Mouse (Mus musculus) liver, embryonic 14.5 days (tissue): Measurements from ENCODE around the gene Gli1. TPM values are rescaled to one million over a fixed set of nuclear protein-coding genes. Genes with fewer than 3 reads are reported as not detected.

Source experiments
- ATAC-seq: fragments of 200-750 bp; cut with Nextera tagmentation; 2 replicates; pipeline ENCODE4 v1.8.0; 2017; ENCODE audit warnings: moderate number of reproducible peaks, mild to moderate bottlenecking, moderate library complexity; ENCODE audit not compliant: insufficient read depth
- DNase-seq, 3 experiments: peaks; one replicate each; pipeline ENCODE4 v3.0.0-alpha.2; 2012 to 2013; ENCODE audit warnings: low read depth in 3 of 3, low spot score in 3 of 3
- H3K27ac ChIP-seq: fragments of 300-500 bp; sonication (generic); 2 replicates; pipeline ENCODE4 v1.5.1; 2014; ENCODE audit warnings: moderate library complexity, mild to moderate bottlenecking, control low read depth, inconsistent platforms
- H3K27me3 ChIP-seq: fragments of 300-500 bp; sonication (generic); 2 replicates; pipeline ENCODE4 v1.6.1; 2014; ENCODE audit warnings: mild to moderate bottlenecking, low read length, moderate library complexity; ENCODE audit not compliant: control insufficient read depth, insufficient read depth
- H3K36me3 ChIP-seq: fragments of 300-500 bp; sonication (generic); replicated peaks from 2 replicates; pipeline ENCODE4 v1.6.1; 2014; ENCODE audit warnings: low read depth; ENCODE audit not compliant: control insufficient read depth, insufficient read depth
- H3K4me1 ChIP-seq, 2 experiments: fragments of 200-500 bp in 1 of 2; fragments of 300-500 bp in 1 of 2; sonication (generic) in 1 of 2; replicated peaks; 2 replicates each; pipeline ENCODE4 v1.6.1; 2012 to 2014; ENCODE audit warnings: antibody characterized with exemption in 1 of 2, inconsistent platforms in 1 of 2, low read length in 1 of 2; ENCODE audit not compliant: control insufficient read depth in 2 of 2, insufficient read depth in 2 of 2
- H3K4me2 ChIP-seq: fragments of 300-500 bp; sonication (generic); 2 replicates; pipeline ENCODE4 v1.6.1; 2014; ENCODE audit warnings: low read depth, mild to moderate bottlenecking, control low read depth, moderate library complexity
- H3K4me3 ChIP-seq, 2 experiments: fragments of 200-500 bp in 1 of 2; fragments of 300-500 bp in 1 of 2; sonication (generic) in 1 of 2; 2 replicates each; pipeline ENCODE4 v1.5.1; 2012 to 2014; ENCODE audit warnings: low read depth in 2 of 2, low read length in 2 of 2, mild to moderate bottlenecking in 2 of 2, control low read depth in 1 of 2, inconsistent platforms in 1 of 2, moderate library complexity in 1 of 2; ENCODE audit not compliant: insufficient read depth in 1 of 2
- H3K9ac ChIP-seq: fragments of 300-500 bp; sonication (generic); replicated peaks from 2 replicates; pipeline ENCODE4 v1.6.1; 2014; ENCODE audit warnings: mild to moderate bottlenecking, control low read depth, moderate library complexity
- H3K9me3 ChIP-seq: fragments of 300-500 bp; sonication (generic); 2 replicates; pipeline ENCODE4 v1.6.1; 2016; ENCODE audit warnings: low read length, mixed read lengths; ENCODE audit not compliant: control insufficient read depth
- CTCF ChIP-seq: IDR thresholded peaks from 2 replicates; pipeline ENCODE4 v1.5.1; 2016; ENCODE audit warnings: antibody characterized with exemption, low read depth, control low read depth
- EP300 ChIP-seq: IDR thresholded peaks from 2 replicates; pipeline ENCODE4 v1.6.1; 2016; ENCODE audit warnings: antibody characterized with exemption, low read depth
- WGBS: fragments of 180-500 bp; shearing (Covaris S2); extraction: QIAGEN DNeasy Blood & Tissue Kit; methylation state at CpG from one replicate; pipeline ENCODE4 v1.1.7; 2014; ENCODE audit not compliant: insufficient replicate concordance; 5-methylcytosine and 5-hydroxymethylcytosine counted together
- polyA plus RNA-seq, 2 experiments: library from polyadenylated mRNA; depleted of rRNA in 1 of 2; stranded (reverse) in 1 of 2; unstranded in 1 of 2; fragments of >200 nt; fragmentation: Nextera tagmentation in 1 of 2; extraction: Ambion mirVana in 1 of 2; gene quantifications; 2 replicates each; pipeline versions ENCODE4 v1.2.1 to v1.2.3; 2012 to 2014

Gene Gli1
- polyA plus RNA-seq, 2 experiments, result 0.15 to 1.1 TPM

DNA sequence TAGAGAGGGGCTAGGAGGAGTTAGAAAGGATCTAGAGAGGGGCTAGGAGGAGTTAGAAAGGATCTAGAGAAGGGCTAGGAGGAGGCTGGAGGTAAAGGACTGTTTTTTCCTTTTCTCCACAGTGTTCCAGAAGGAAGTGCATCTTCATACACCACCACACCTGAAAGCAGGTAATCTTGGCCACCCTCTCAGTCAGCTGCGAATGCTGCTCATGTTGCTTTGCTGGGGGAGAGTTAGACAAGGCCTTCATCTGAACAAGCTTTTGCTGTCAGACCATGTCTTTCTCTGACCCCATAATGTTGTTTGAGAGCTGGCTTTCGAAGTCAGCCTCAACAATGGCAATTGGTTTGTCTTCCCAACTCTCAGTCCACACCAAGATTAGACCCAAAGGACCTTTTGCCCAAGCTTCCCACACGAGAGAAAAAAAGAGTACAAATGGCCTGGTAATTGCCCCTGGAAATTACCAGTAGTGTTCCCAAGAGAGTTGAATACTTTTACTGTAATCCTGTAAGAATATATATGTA lies 48.1 kb downstream of the Gli1 start:
- TF ChIP-seq CTCF (no peak), EP300 (no peak)
- no peaks in the 10 kb centered on the region for H3K27me3 ChIP-seq
- H3K4me2 ChIP-seq, result peak overlapping the region; percentile 99
- peak overlapping the region in 1 of 2 experiments; percentile 78; a peak in 2 of 4 replicates for H3K4me3 ChIP-seq
- no peaks in the 10 kb centered on the region for H3K9me3 ChIP-seq
- ATAC-seq, result no peak
- peaks cover 60% of the 10 kb centered on the region for H3K36me3 ChIP-seq
- 76% methylated on average over 3 of the region's 3 CpGs for WGBS
- peak overlapping the region; percentile 94 for H3K9ac ChIP-seq
- H3K4me1 ChIP-seq, result peaks cover 19 to 23% of the 10 kb centered on the region in 2 experiments
- DNase-seq, result no peak
- peak overlapping the region; percentile 98 for H3K27ac ChIP-seq

DNA sequence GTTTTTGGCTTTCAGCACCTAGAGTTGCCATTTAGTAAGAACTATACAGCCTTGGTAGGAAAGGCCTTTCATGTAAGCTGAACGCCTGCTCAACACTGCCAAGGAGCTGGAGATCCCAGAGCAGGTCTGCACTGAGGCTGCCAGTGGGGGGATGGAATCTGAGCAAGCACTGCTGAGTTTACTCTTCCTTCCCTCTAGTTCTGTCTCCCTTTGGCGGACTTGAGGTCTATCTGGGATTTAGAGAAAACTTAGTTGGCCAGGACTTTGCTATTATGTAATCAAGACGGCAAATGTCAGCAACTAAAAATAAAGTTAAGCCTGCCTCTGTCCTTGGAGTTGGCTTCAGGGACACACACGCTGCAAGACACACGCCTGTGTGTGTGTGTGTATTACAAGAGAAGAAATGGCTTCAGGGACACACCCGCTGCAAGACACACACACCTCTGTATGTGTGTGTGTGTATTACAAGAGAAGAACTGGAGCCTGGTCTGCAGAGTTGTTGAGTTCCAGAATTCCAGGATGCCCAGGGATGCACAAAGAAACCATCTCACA lies 48.7 kb downstream of the Gli1 start:
- H3K4me1 ChIP-seq, result peaks cover 19 to 23% of the 10 kb centered on the region in 2 experiments
- ATAC-seq, result no peak
- peak overlapping the region; percentile 98 for H3K27ac ChIP-seq
- peak overlapping the region; percentile 99 for H3K4me2 ChIP-seq
- H3K4me3 ChIP-seq, result peak overlapping the region; percentile 35 to 78; a peak in 3 of 4 replicates
- DNase-seq, result no peak
- no peaks in the 10 kb centered on the region for H3K9me3 ChIP-seq
- H3K27me3 ChIP-seq, result no peaks in the 10 kb centered on the region
- whole genome bisulfite sequencing, result 71% methylated on average over 6 of the region's 6 CpGs
- peaks cover 59% of the 10 kb centered on the region for H3K36me3 ChIP-seq
- H3K9ac ChIP-seq, result peak overlapping the region; percentile 94
- TF ChIP-seq CTCF (no peak), EP300 (no peak)

DNA sequence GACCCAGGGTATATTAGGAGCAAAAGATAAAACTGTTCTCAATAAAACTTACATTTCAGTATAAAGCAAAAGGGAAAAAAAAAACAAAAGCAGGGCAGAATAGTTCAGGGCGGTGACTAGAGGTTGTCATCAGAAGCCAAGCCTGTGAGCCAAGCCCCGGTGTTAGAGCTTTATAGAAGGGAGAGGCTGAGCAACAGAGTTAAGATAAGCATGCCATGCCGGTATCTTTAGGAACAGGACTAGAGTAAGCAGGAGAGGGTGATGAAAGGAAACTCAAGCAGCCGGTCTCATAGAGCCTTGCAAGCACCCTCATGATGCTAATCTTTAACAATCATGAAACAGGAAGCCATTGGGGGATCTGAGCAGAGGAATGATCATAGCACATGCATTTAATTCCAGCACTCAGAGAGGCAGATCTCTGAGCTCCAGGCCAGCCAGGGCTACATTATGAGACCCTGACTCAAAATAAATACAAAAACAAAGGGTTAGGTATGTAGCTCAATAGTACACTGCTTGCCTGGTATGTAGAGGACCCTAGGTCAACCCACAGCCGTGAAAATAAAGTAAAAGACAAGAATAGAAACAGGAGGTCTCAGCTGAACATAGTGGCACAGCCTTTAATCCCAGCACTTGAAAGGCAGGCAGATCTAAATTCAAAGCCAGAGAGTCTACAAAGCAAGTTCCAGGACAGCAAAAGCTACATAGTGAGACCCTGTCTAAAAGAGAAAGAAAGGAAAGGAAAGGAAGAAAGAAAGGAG lies 49.7 kb downstream of the Gli1 start:
- TF ChIP-seq EP300, result peak; percentile 79
- no peak for TF ChIP-seq CTCF
- H3K4me1 ChIP-seq, result peaks cover 19 to 32% of the 10 kb centered on the region in 2 experiments
- H3K27ac ChIP-seq, result peak overlapping the region; percentile 98
- peak overlapping the region; percentile 78 to 91 for H3K4me3 ChIP-seq
- peak overlapping the region; percentile 99 for H3K4me2 ChIP-seq
- H3K36me3 ChIP-seq, result peaks cover 49% of the 10 kb centered on the region
- H3K9me3 ChIP-seq, result no peaks in the 10 kb centered on the region
- peak; percentile 81 to 84 (median 83) for DNase-seq
- peak overlapping the region; percentile 94 for H3K9ac ChIP-seq
- ATAC-seq, result peak; percentile 39
- H3K27me3 ChIP-seq, result no peaks in the 10 kb centered on the region
- WGBS, result 5% methylated on average over 5 of the region's 5 CpGs

DNA sequence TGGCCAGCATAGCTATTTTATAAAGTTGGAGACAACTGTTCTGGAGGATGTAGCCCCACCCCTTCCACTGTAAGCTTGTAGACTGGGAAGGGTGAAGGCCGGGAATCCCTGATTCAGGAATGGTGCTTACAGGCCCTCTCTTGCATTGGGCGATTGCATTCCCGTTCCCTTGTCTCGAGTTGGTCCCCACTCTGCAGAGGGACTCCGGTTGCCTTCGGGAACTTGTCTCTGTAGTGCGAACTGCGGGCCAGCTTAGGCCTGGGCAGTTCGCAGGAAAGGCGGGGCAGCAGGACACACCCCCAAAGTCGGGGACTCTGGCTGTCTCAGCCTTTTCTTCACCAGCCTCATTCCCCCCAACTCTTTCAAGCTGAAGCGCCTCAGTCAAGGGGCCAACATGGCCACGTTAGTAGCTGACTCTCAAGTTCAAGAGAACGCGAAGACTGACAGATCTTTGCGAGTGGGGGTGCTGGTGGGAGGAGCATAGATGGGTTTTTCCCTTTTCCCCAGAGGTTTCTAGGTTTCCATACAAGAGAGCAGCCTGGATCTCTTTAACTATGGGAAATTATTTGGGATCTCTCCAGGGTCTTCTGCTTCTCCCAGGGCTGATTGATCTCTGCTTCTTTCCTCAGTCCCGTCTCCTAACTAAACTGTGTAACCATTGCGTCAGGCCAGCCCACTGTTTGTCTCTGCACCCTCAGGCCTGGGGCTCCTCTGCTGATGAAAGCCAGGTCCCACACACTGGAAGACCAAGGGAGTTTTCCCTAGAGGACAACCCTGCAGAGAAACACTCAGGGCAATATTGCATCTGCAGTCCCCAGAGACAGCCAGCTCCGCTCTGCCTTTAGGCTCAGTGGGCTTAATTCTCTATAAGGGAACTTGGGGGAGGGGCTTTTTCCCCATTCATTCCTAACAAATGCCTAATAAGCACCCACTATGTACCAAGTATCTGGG lies 50.6 kb downstream of the Gli1 start:
- Histone ChIP-seq H3K27me3 (no peaks in the 10 kb centered on the region), H3K4me1 (peaks cover 19 to 37% of the 10 kb centered on the region in 2 experiments), H3K4me2 (peak overlapping the region; percentile 99), H3K9me3 (no peaks in the 10 kb centered on the region), H3K4me3 (peak overlapping the region; percentile 78 to 91), H3K27ac (peak overlapping the region; percentile 98), H3K9ac (peak overlapping the region; percentile 94), H3K36me3 (peaks cover 47% of the 10 kb centered on the region)
- TF ChIP-seq CTCF, result 0 out of 2 replicates have a peak, but pooled peaks have one; percentile 1
- TF ChIP-seq EP300, result no peak
- ATAC-seq (peak; percentile 42), DNase-seq (peak in 1 of 3 experiments; percentile 68)
- WGBS, result 2% methylated on average over 19 of the region's 19 CpGs
